Mouse (Mus musculus) limb, embryonic 14.5 days (tissue): ENCODE measurements at regions not wholly inside any gene's neighbourhood (a gene's known extent, or its start where the extent isn't known, plus 50 kb on each side); places are given as distances from the start of the nearest gene placed in this dataset.

Experiments
- ATAC-seq: fragments of 200-750 bp; cut with Nextera tagmentation; 2 replicates; pipeline ENCODE4 v1.8.0; 2017; ENCODE audit warnings: low read depth, moderate number of reproducible peaks, moderate TSS enrichment; ENCODE audit not compliant: low FRiP score
- DNase-seq: peaks from one replicate; pipeline ENCODE4 v3.0.0-alpha.2; 2015; ENCODE audit warnings: low spot score
- H3K27ac ChIP-seq: fragments of 300-500 bp; sonication (generic); replicated peaks from 2 replicates; pipeline ENCODE4 v1.5.1; 2014; ENCODE audit warnings: low read depth, mild to moderate bottlenecking, low read length, moderate library complexity, mixed read lengths
- H3K27me3 ChIP-seq: fragments of 300-500 bp; sonication (generic); 2 replicates; pipeline ENCODE4 v1.6.1; 2014; ENCODE audit warnings: low read length, mixed read lengths; ENCODE audit not compliant: control insufficient read depth, insufficient read depth
- H3K36me3 ChIP-seq: fragments of 300-500 bp; sonication (generic); 2 replicates; pipeline ENCODE4 v1.6.1; 2014; ENCODE audit warnings: mild to moderate bottlenecking, low read length, moderate library complexity, mixed read lengths; ENCODE audit not compliant: control insufficient read depth, insufficient read depth
- H3K4me1 ChIP-seq: fragments of 300-500 bp; sonication (generic); 2 replicates; pipeline ENCODE4 v1.6.1; 2014; ENCODE audit warnings: antibody characterized with exemption, low read length, mixed read lengths; ENCODE audit not compliant: control insufficient read depth, insufficient read depth
- H3K4me2 ChIP-seq: fragments of 300-500 bp; sonication (generic); replicated peaks from 2 replicates; pipeline ENCODE4 v1.6.1; 2014; ENCODE audit warnings: low read depth, mild to moderate bottlenecking, low read length, moderate library complexity; ENCODE audit not compliant: severe bottlenecking
- H3K4me3 ChIP-seq: fragments of 300-500 bp; sonication (generic); replicated peaks from 2 replicates; pipeline ENCODE4 v1.5.1; 2014; ENCODE audit warnings: low read length
- H3K9ac ChIP-seq: fragments of 300-500 bp; sonication (generic); 2 replicates; pipeline ENCODE4 v1.6.1; 2014; ENCODE audit warnings: mild to moderate bottlenecking, low read depth, low read length, moderate library complexity; ENCODE audit not compliant: severe bottlenecking
- H3K9me3 ChIP-seq: fragments of 300-500 bp; sonication (generic); 2 replicates; pipeline ENCODE4 v1.6.1; 2016; ENCODE audit warnings: low read length; ENCODE audit not compliant: control insufficient read depth
- POLR2A ChIP-seq: fragments of 200-500 bp; IDR thresholded peaks from 2 replicates; pipeline ENCODE4 v1.8.0; 2012; ENCODE audit warnings: inconsistent platforms, mild to moderate bottlenecking, moderate library complexity, borderline replicate concordance; ENCODE audit not compliant: insufficient read depth, insufficient read length; ENCODE audit errors: extremely low read depth
- WGBS: fragments of 180-500 bp; shearing (Covaris S2); extraction: QIAGEN DNeasy Blood & Tissue Kit; methylation state at CpG from one replicate; pipeline ENCODE4 v1.1.7; 2014; 5-methylcytosine and 5-hydroxymethylcytosine counted together

- Histone ChIP-seq H3K36me3 (no peaks in the 10 kb centered on the region), H3K4me3 (no peak overlapping the region), H3K4me2 (no peak overlapping the region), H3K4me1 (peaks cover 11% of the 10 kb centered on the region; the same call in 1 of the 2 replicates), H3K27ac (no peak overlapping the region), H3K9ac (no peak overlapping the region), H3K9me3 (no peaks in the 10 kb centered on the region), H3K27me3 (no peaks in the 10 kb centered on the region)
- no peak for DNase-seq
- no peak for TF ChIP-seq POLR2A
- no peak for ATAC-seq
- WGBS = 82% methylated on average over 3 of the region's 3 CpGs
Measured at GRCm38 (mm10) chr1:189993221-189993620, 71.1 kb upstream of the Smyd2 start.

- no peaks in the 10 kb centered on the region for H3K27me3 ChIP-seq
- H3K27ac ChIP-seq = no peak overlapping the region
- H3K36me3 ChIP-seq = no peaks in the 10 kb centered on the region
- DNase-seq (no peak), ATAC-seq (no peak)
- no peaks in the 10 kb centered on the region for H3K9me3 ChIP-seq
- H3K4me3 ChIP-seq = no peak overlapping the region
- WGBS = 46% methylated on average over 3 of the region's 3 CpGs
- H3K4me1 ChIP-seq = peaks cover 11% of the 10 kb centered on the region; the same call in 1 of the 2 replicates
- no peak for TF ChIP-seq POLR2A
- no peak overlapping the region for H3K9ac ChIP-seq
- H3K4me2 ChIP-seq = no peak overlapping the region
Measured at GRCm38 (mm10) chr1:189991089-189991488, 68.9 kb upstream of the Smyd2 start.

- no peak overlapping the region for H3K4me3 ChIP-seq
- H3K4me1 ChIP-seq = peaks cover 11% of the 10 kb centered on the region; the same call in 1 of the 2 replicates
- ATAC-seq (no peak), DNase-seq (peak; percentile 16)
- H3K27me3 ChIP-seq = no peaks in the 10 kb centered on the region
- no peaks in the 10 kb centered on the region for H3K9me3 ChIP-seq
- H3K36me3 ChIP-seq = no peaks in the 10 kb centered on the region
- H3K4me2 ChIP-seq = 0 out of 2 replicates have a peak overlapping the region, but pooled peaks have one; percentile 6
- no peak for TF ChIP-seq POLR2A
- WGBS = 5% methylated on average over 11 of the region's 11 CpGs
- no peak overlapping the region for H3K9ac ChIP-seq
- H3K27ac ChIP-seq = no peak overlapping the region
Measured at GRCm38 (mm10) chr1:189990046-189990622, 68.0 kb upstream of the Smyd2 start.

- peaks cover 11% of the 10 kb centered on the region; the same call in 1 of the 2 replicates for H3K4me1 ChIP-seq
- H3K4me3 ChIP-seq = no peak overlapping the region
- no peaks in the 10 kb centered on the region for H3K9me3 ChIP-seq
- peak overlapping the region; percentile 41 for H3K4me2 ChIP-seq
- H3K27ac ChIP-seq = no peak overlapping the region
- H3K36me3 ChIP-seq = no peaks in the 10 kb centered on the region
- ATAC-seq = peak; percentile 26; the same call in 1 of the 2 replicates
- no peaks in the 10 kb centered on the region for H3K27me3 ChIP-seq
- H3K9ac ChIP-seq = peak overlapping the region; percentile 22; the same call in 1 of the 2 replicates
- WGBS = 6% methylated on average over 14 of the region's 14 CpGs
- no peak for DNase-seq
- TF ChIP-seq POLR2A = no peak
Measured at GRCm38 (mm10) chr1:189989376-189989775, 67.2 kb upstream of the Smyd2 start.

- Histone ChIP-seq H3K4me3 (no peak overlapping the region), H3K36me3 (no peaks in the 10 kb centered on the region), H3K9me3 (no peaks in the 10 kb centered on the region), H3K27ac (no peak overlapping the region), H3K4me1 (peaks cover 8% of the 10 kb centered on the region; the same call in 1 of the 2 replicates), H3K9ac (no peak overlapping the region), H3K4me2 (no peak overlapping the region), H3K27me3 (no peaks in the 10 kb centered on the region)
- TF ChIP-seq POLR2A = no peak
- WGBS = 71% methylated on average over 3 of the region's 3 CpGs
- DNase-seq (no peak), ATAC-seq (no peak)
Measured at GRCm38 (mm10) chr1:189988864-189989263, 66.7 kb upstream of the Smyd2 start.
